Mouse (Mus musculus) regulatory T cell (primary cell): ENCODE results near the gene Fate1.

Source experiments
- in situ Hi-C: fragments of 300-600 bp; cut with MboI, MseI; formaldehyde crosslinking; loops from one replicate; pipeline ENCODE4 v1.15.1; 2025; ENCODE audit warnings: high pct_unique_total_duplicates

Gene Fate1

GRCm38 (mm10) chrX:71972686-71973085 lies at the start of gene Fate1:
Gene Fate1 (plus strand): TSS chrX:71972986.
- in situ Hi-C loops = no loop called here

GRCm38 (mm10) chrX:71946631-71947030 lies 26.2 kb upstream of the Fate1 start:
- in situ Hi-C loops = loop anchor here (5.0 kb wide), 1 partner anchor 299 kb away; no protein-coding TSS in a partner anchor

GRCm38 (mm10) chrX:71958366-71958765 lies 14.4 kb upstream of the Fate1 start:
- in situ Hi-C loops = loop anchor here (5.0 kb wide), 1 partner anchor 681 kb away; no protein-coding TSS in a partner anchor

GRCm38 (mm10) chrX:71962073-71963051 lies 10.4 kb upstream of the Fate1 start, which contains the start of gene Prrg3:
Gene Prrg3 (plus strand): TSS chrX:71962624.
- in situ Hi-C loops = no loop called here

- in situ Hi-C loops = no loop called here
Measured at GRCm38 (mm10) chrX:71963275-71963912, 9.4 kb upstream of the Fate1 start.

DNA sequence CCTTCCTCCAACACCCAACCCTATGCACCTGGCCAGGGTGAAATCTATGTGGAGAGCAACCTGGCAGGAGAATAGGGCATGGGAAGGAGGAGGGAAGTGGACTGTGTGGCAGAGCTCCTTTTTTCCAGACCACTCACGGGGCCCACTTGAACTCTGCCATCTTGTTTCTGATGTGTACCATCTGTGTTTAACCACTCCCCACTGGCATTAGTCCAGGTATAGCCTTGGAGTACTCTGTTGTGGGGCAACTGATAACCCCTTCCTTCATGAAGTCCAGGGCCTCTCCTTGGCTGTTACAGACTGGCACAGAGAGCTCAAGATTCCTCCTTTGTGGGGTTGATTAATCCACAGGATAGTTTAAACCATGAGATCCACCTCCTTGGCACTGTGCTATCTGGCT lies 4.6 kb upstream of the Fate1 start:
- in situ Hi-C loops = no loop called here

DNA sequence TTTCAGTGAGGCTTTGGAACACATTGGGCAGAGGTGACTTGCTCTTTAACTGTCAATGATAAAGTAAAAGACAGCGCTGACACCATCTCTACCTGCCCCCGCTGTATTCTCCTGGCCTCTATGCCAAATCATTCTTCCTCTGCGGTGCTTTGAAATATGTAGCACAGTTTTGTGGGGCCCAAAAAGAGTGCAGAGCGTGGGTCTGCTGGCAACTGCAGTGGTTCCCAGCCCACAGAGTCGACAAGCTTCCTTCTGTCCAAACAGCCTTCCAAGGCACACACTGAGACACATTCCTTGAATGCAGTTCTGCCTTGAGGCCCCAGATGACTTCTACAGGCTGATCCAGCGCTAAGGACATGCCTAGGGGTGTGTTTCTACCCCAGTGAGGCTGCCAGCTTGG lies 4.0 kb upstream of the Fate1 start:
- in situ Hi-C loops = no loop called here

- in situ Hi-C loops = no loop called here
Measured at GRCm38 (mm10) chrX:71971325-71971724, 1.5 kb upstream of the Fate1 start.

GRCm38 (mm10) chrX:71977681-71978080 lies 4.9 kb downstream of the Fate1 start:
- in situ Hi-C loops = loop anchor here (25.0 kb wide), 1 partner anchor 835 kb away; no protein-coding TSS in a partner anchor

GRCm38 (mm10) chrX:71980443-71980842 lies 7.7 kb downstream of the Fate1 start:
- in situ Hi-C loops = loop anchor here (25.0 kb wide), 1 partner anchor 832 kb away; no protein-coding TSS in a partner anchor

GRCm38 (mm10) chrX:71981322-71981721 lies 8.5 kb downstream of the Fate1 start:
- in situ Hi-C loops = loop anchor here (25.0 kb wide), 1 partner anchor 831 kb away; no protein-coding TSS in a partner anchor

DNA sequence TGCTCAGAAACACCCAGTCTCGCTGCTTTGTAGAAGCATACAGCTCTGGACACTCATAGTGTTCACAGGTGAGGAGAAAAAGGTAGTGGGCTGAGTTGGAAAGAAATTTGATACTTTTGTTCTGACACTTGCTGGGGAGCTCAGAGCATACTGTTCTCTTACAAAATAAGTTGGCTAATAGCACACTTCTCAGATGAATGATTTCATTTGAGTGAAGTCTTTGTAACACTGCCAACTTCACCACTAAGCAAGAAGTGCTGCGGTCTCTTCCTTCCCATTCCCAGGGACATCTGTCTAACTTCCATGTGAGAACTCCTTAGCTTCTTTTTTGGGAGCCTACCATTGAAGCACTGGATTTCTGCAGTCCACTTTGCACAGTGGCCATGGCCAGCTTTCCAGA lies 10.4 kb downstream of the Fate1 start:
- in situ Hi-C loops = loop anchor here (25.0 kb wide), 1 partner anchor 829 kb away; no protein-coding TSS in a partner anchor

DNA sequence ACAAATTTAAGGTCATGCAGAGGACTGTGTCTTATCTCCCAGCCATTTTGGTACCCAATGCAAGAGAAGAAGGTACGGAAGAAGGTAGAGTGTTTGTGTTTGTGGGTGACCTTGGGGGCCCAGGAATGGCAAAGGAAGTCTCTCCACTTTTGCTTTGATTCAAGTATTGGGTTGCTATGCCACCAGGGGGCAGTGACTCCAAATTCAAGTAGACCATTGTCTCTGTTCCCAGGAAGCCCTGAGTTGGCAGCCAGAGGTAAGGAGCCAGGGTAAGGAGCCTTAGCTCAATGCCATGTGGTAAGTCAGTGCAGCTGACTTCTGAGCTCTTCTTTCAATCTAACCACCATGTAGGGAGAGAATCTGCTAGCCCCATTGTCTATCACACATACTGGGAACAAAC lies 11.0 kb downstream of the Fate1 start:
- in situ Hi-C loops = loop anchor here (25.0 kb wide), 1 partner anchor 829 kb away; no protein-coding TSS in a partner anchor

GRCm38 (mm10) chrX:71991549-71991948 lies 18.8 kb downstream of the Fate1 start, which contains the start of gene Cnga2:
Gene Cnga2 (plus strand): TSS chrX:71991849.
- in situ Hi-C loops = loop anchor here (25.0 kb wide), 1 partner anchor 821 kb away; no protein-coding TSS in a partner anchor

DNA sequence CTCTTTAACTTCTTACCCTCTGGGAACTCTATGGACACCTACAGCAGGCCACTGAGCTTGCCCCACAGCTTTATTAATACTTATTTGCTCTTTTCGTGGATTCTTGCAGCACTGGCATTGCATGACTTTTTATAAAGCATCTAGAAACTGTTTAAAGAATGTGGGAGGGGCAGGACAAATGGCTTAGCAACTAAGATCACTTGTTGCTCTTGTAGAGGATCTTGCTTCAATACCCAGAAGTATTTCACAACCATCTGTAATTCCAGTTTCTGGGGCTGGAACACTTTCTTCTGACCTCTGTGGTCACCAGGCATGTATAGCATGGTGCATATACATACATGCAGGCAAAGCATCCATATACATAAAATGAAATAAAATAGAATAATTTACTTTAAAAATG lies 23.2 kb downstream of the Fate1 start:
- in situ Hi-C loops = loop anchor here (25.0 kb wide), 1 partner anchor 816 kb away; no protein-coding TSS in a partner anchor

GRCm38 (mm10) chrX:72009930-72010329 lies 37.1 kb downstream of the Fate1 start:
- in situ Hi-C loops = no loop called here

- in situ Hi-C loops = no loop called here
Measured at GRCm38 (mm10) chrX:72012236-72012635, 39.5 kb downstream of the Fate1 start.

- in situ Hi-C loops = no loop called here
Measured at GRCm38 (mm10) chrX:72012804-72013203, 40.0 kb downstream of the Fate1 start.

GRCm38 (mm10) chrX:72022241-72022640 lies 49.5 kb downstream of the Fate1 start:
- in situ Hi-C loops = no loop called here

DNA sequence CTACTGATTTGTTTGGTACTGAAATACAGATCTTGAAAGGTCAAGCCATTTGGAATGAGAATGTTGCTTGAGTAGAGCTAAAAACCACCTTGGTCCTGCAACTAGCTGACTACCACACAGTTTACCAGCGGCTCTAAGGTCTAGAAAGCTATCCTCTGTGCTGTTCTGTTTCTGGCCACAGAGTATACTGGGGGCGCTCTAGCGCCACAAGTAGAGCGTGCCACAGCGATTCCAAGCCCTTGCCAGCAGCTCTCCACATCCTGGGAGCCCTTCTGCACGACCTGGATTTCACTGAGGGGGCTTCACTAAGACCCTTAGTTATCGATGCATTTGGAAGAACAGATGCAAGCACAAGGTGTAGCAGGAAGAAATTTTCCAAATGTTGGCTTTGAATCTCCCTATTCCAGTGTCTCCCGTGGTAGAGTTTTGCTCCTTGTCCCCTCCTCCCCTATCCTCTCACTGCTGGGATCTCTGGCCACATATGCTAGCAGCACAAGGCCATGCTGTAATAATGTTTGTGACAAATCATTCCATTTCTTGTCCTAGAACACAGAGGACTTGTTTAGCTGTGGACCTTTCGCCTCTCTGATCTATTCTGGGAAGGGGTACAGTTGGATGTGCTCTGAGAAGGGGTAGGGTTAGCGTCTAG lies 50.1 kb downstream of the Fate1 start:
- in situ Hi-C loops = no loop called here

- in situ Hi-C loops = no loop called here
Measured at GRCm38 (mm10) chrX:72023542-72023941, 50.8 kb downstream of the Fate1 start.
